Mouse (Mus musculus) R1 (cell line): ENCODE data around the gene Nrbf2.

ENCODE experiments used
- DNase-seq: peaks from one replicate; pipeline ENCODE4 v3.0.0-alpha.2; 2018; ENCODE audit warnings: low read depth, low spot score

Gene Nrbf2

DNA sequence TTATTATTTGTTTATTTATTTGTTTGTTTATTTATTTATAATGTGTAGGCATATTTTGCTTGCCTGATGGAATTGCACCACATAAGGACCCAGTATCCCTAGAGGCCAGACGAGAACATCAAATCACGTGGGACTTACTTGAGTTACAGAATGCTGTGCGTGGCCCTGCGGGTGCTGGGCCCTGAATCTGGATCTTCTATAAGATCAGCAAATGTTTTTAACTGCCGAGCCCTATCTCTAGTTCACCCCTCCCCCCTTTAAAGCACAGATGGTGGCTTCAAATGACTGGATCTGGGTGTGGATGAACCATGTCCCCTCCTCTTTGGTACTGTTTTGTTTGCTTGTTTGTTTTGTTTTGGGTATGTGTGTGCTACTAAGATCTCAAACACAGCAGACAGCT is 10.2 kb upstream of the Nrbf2 start:
- DNase-seq, result no peak

DNA sequence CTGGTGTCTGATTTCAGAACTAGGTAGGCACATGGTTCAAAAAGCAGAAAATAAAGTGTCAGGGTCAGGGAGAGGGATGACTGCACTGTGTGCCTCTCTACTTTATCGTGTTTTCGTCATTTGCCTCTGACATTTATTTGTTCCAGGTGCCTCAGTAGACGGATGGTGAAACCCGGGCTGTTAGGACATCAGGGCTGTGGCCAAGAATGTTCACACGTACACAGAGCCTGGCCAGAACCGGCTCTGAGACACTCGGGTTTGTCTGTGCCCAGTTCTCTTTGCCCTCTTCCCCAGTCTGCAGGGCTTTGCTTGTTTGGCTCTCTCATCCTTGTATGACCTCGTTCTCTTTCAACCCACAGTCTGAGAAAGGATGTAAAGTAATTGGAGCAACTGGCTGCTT is 6.0 kb upstream of the Nrbf2 start:
- DNase-seq, result no peak

DNA sequence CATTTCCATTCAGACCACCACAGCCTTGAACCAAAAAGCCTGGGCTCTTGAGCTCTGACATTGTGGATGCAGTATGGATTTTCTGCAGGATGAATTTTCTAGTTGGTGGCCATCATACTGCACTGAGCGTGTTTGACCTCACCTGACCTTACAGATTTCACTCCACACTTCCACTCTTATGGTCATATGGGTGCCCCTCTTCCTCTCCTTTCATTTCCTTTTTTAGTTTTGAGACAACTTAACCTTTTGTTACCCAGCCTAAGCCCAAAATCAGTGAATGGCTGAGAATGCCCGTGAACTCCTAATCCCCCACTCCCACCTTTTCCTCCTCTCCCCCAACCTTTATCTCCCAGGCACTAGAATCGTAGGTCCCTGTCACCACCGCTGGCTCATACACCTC is 5.5 kb upstream of the Nrbf2 start:
- DNase-seq, result no peak

DNA sequence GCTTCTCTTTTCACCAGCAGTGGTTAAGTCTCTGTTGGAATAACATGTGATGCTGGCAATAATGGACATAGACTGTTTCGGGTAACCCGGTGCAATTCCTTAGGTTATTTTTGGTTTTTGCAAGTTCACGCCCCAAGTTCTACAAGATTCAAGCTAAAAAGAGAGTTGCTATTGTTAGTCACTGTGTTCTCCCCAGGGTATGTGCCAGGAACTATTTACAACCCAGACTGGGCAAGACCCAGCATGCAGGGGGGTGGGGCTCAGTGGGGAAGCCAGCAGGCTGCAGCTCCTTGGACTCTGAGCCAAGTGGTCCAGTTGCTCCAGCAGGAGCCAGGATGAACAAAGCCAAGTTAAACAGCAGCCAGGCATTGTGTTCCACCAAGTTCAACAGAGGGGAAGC is 2.8 kb upstream of the Nrbf2 start:
- DNase-seq, result peak; percentile 35

DNA sequence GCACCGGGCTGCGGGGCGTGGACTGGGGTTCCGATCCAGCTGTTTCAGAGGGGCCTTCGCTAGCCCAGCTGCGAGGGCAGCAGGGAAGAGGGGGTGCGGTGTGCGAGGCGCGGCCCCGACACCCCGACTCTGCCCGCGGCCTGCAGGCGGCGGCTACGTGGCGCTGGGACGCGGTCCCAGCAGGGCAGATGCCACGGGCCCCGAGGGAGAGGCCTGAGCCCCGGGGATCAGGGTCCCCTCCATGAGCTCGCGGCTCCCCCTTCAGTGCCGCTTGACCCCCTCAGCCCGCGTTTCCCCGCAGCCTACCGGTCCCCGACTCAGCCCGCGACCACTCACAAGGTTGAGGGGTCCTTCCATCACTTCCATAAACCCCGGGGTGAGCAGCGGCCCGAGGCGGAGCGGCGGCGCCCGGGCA is 337 bp downstream of the Nrbf2 start:
- peak; percentile 32 for DNase-seq

DNA sequence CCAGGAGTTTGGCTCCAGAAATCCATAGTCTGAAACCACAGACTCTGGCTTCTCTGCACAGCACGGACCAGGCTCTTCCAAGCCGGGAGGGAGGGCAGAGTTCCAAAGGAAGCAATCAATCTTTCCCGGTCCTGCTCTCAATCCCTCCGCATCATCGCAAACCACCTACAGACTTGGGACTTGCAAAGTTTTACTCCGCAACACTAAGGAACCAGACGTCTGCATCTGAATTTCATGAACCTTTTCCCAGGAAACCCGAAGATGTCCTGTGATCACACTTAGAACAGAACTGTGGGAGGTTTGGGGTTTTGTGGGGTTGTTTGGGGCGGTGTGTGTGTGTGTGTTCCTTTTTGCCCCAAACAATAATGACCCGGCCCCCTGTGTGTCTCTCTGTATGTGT is 794 bp downstream of the Nrbf2 start:
- no peak for DNase-seq

DNA sequence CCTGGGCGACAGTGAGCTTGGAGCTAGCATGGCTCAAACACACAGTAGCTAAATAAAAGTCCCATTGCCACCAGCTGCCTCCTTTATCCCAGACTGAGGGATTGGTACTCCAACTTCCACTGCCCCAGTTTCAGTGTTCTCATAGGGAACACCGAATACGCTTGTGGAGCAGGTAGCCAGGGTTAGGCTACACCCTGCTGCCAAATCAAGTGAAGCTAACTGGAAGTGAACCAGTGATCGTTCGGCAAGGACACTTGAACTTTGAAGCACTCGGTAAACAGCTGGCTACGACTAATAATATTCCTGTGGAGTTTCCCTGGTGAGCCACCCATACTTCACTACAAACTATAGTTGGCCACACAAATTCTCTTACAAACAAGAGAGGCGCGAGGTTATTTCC is 1.6 kb downstream of the Nrbf2 start:
- no peak for DNase-seq

DNA sequence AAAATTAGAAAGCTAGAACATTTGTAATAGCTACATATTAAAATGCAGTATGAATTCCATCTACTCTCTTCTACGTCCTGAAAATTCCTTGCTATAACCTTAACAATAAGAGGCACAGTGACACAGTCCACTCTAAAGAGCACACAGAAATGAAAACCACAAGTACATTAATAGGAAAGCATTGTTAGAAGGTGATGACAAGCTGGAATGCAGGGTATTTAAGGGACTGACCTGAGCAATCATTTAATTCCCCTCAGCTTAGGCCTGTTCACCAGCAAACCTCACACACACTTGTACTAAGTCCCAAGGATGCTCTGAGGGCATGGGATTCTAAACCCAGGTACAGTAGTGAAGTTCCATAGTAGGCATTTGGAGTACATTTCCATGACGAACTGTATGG is 2.6 kb downstream of the Nrbf2 start:
- DNase-seq, result no peak

DNA sequence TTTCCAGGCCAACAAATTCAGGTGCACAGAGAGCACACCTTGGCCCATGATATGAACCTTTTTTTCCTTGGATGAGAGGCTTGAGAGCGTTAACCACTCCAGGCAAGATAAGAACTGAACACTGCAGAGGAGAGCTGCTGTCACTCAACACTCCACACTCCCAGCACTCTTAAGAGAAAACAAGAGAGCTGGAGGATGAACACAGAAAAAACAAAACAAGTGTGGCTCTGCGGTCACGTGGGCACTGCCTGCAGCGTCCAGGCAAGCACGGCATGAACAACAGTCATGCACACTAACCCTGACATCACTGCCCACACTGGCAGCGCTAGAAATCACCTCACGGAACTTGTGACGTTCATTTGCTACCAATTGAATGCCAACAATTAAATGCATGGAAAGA is 3.3 kb downstream of the Nrbf2 start:
- DNase-seq, result no peak

DNA sequence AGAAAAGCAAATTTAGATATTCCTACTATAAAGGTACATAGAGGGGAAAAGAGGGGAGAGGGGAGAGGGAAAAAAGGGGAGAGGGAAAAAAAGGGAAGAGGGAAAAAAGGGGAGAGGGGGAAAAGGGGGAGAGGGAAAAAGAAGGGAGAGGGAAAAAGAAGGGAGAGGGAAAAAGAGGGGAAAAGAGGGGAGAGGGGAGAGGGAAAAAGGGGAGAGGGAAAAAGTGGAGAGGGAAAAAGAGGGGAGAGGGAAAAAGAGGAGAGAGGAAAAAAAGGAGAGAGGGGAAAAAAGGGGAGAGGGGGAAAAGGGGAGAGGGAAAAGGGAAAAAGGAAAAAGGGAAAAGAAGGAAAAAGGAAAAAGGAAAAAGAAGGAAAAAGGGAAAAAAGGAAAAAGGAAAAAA is 9.2 kb downstream of the Nrbf2 start:
- DNase-seq, result peak; percentile 58

DNA sequence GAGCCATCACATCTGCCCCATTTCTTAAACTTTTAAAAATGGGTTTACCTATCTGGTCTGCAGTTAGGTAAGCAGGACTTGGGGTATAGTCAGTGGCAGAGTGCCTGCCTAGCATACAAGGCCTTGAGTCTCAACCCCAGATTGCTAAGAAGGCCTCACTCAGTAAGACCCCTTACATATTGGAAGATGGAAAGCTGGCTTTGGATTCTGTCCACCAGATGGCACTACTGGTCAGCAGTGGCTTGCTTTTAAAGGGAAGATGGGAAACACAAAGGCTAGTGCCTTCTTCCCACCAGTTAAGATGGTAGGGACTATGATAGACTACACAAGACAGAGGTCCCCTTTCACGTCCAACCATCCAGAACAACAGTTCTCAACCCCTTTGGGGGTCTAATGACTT is 20.3 kb downstream of the Nrbf2 start:
- peak; percentile 69 for DNase-seq

DNA sequence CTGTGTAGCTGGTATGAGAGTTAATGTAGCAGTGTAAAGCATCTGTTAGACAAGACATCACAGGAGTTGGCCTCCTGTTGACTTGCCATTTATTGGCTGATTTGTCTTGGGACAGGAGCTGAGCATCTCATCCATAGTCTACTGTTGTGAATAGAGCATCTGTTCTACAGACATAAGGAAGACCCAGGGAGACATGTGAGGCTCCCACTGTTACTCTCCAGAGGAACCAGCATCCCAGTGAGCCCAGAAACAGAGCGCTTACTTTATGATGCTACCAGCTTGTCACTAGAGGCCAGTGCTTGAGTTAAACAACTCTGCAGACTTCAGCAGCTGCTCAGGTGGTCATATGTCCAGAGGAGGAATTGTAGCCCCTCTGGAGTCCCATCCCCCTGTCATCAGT is 32.0 kb downstream of the Nrbf2 start:
- DNase-seq, result no peak

DNA sequence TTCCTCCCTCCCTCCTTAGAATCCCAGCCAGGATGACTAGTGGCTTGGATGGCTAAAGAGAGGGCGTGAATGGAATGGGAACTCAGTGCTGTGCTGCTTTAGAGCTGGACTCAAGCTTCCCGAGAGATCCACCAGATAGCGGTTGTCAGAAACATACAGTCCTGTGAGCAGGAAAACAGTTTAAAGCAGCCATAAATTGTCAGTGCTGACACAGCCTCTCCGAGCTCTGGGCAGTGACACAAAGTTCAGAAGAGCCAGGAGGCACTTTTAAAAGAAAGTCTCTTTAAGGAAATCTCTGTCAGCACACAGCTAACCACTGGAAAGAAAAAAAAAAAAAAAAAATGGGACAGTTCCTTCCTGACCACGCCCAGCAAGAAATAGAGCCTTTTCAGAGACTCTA is 32.8 kb downstream of the Nrbf2 start:
- no peak for DNase-seq

DNA sequence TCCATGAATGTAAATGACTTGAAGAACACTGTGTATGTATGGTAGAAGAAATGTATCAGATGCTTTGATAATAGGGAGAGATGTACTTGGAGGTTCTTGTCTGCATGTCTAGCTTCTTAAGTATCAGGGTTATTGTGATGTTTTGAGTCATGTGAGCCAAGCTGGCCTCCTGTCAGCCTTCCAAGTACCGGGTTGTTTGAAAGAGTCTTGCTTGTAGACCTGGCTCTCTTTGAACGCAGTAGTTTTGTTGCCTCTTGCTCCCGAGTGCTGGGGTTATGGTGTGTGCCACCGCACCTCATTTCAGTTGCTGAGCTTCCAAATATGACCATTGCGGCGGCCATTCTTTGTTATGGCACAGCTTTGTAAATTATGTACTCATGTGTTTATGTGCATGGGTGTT is 34.3 kb downstream of the Nrbf2 start:
- no peak for DNase-seq

DNA sequence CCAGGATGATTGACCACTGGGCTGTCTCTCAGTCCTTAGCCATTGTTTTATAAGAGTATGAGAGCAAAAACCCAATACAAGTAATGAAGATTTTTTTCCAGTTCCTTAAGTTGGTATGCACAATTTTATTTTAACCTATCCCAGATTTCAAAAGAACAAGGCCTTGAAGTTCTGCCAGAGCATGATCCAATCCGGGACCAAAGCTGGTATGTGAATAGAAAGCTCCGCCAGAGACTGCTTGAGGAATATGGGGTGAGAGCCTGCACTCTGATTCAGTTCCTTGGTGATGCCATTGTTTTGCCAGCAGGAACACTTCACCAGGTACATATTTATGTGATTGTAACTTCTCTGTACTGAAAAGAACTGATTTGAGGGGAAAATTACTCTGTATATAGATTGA is 35.6 kb downstream of the Nrbf2 start:
- no peak for DNase-seq

DNA sequence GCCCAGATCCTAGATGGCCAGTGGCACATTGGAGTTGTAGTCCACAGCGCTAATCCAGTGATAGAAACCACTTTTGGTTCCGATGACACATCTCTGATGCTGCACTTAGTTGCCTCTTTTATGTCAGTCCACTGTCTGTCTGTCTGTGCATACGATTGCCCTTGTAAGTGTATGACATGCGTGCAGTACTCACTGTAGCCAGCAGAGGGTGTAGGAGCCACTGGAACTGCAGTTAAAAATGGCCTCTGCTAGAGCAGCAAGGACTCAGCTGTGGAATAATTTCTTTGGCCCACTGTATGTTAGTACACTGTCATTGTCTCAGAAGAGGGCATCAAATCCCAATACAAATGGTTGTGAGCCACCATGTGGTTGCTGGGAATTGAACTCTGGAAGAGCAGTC is 38.0 kb downstream of the Nrbf2 start:
- peak; percentile 85 for DNase-seq

DNA sequence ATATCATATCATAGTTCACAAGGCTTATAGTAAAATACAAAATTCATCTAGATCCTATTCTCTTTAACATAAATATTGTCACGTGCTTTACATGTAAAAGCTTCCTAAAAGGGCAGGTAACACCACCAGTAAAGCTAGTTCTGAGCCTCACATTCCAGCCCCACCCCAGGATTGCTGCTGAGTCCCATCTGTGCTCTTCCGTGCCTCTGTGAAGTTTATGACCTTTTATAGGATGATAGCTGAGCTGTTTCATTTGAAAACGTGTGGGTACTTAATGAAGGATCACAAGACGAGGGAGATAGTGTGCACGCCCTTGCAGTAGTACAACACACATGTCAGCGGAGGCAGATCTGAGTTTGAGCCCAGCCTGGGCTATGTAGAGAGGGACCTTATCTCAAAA is 54.7 kb downstream of the Nrbf2 start:
- peak; percentile 58 for DNase-seq

DNA sequence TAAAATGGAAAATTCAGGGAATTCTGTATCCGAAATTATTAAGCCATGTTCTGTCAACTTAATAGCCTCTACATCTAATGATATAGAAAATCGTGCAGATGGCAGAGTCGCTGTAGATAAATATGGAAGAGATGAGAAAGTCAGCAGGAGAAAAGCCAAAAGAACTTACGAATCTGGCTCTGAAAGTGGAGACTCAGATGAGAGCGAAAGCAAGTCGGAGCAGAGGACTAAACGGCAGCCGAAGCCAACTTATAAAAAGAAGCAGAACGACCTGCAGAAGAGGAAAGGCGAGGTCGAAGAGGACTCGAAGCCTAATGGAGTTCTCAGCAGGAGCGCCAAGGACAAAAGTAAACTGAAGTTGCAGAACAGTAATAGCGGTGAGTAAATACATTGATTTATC is 58.6 kb downstream of the Nrbf2 start:
- DNase-seq, result no peak

DNA sequence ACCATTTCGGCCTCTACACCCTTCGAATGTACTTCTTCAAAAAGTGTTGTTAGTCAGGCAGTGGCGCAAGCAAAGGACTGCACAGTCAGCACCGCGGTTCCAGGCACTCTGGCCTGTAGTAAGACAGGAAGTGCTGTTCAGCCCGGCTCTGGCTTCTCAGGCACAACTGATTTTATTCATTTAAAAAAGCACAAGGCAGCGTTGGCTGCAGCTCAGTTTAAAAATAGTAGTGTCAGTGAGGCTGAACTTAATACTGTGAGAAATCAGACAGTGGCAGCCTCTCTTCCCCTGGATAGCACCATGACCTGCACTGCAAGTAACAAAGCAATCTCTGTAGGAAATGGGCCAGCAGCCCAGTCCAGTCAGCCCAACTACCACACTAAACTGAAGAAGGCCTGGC is 59.0 kb downstream of the Nrbf2 start:
- DNase-seq, result no peak

DNA sequence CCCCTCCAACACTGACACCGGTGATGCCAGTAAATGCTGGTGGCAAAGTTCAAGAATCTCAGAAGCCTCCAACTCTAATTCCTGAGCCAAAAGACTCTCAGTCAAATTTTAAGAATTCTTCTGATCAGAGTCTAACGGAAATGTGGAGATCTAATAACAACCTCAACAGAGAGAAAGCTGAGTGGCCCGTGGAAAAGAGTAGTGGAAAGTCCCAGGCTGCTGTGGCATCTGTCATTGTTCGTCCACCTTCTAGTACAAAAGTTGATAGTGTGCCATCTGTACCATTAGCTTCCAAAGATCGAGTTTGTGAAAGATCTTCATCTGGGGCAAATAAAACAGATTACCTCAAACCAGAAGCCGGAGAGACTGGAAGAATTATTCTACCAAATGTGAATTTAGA is 59.6 kb downstream of the Nrbf2 start:
- no peak for DNase-seq

DNA sequence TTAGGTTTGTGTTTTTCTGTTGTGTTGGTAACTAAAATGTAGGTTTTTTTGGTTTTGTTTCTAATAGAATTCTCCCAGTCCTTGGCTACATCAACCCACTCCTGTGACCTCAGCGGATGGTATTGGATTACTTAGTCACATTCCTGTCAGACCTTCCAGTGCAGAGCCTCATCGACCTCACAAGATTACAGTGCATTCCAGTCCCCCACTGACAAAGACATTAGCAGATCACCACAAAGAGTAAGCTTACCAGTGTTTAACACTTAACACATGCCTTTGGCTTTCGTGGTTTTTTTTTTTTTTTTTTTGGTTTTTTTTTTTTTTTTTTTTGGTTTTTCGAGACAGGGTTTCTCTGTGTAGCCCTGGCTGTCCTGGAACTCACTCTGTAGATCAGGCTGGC is 61.2 kb downstream of the Nrbf2 start:
- peak; percentile 85 for DNase-seq

DNA sequence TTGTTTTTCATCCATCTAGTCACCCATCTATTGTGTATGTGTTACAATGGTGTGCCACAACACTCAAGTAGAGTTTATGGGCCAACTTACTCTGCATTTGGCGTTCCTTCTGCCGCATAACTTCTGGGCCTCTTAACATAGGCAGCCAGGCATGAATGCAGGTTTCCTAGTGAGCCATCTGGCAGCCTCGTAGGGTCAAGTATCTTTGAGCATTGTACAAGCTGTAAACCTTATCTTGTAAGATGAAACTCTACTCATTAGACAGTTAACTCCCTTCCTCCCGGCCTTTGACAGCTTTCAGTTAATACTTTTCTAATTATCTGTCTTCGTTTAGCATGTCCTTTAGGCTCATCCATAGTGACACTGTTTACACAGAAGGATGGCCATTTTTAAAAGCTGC is 63.8 kb downstream of the Nrbf2 start:
- no peak for DNase-seq

DNA sequence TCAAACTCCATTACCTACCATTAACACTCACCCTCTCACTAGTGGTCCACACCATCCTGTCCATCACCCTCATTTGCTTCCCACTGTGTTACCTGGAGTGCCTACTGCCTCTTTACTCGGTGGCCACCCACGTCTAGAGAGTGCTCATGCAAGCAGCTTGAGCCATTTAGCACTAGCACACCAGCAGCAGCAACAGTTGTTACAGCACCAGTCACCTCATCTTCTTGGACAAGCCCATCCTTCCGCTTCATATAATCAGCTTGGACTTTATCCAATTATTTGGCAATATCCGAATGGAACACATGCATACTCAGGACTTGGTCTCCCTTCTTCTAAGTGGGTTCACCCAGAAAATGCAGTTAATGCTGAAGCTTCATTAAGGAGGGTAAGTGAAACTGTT is 64.9 kb downstream of the Nrbf2 start:
- DNase-seq, result no peak

DNA sequence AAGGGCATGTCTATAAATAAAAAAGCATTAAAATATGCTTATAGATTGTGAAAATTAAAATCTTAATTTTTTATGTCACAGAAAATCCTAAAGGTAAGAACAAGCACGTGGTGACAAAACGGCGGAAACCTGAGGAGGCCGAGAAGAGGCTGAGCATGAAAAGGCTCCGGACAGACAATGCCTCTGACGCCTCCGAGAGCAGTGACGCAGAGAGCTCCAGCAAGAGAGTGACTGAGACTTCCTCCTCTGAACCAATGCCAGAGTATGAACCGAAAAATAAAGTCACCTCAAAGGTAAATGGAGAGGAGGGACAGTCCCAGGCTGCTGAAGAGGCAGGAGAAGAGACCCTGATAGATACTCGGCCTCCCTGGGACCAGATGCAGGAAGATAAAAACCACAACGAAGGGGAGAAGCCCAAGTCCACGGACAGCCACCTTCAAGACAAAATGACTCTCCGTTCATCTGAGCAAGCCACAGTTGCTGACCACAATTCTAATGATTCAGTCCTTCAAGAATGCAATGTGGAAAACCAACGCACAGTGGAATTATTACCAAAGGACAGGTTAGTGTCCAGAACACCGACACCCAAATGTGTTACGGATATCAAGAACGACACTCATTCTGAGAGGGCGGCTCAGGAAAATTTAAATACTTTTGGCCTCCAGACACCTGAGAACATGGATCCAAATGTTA is 66.1 kb downstream of the Nrbf2 start:
- no peak for DNase-seq
